Mouse (Mus musculus) heart, postnatal 0 days (tissue): ENCODE measurements around the gene Ptpn5. TPM values are rescaled to one million over a fixed set of nuclear protein-coding genes. Genes with fewer than 3 reads are reported as not detected.

Source experiments
- ATAC-seq: fragments of 200-750 bp; cut with Nextera tagmentation; 2 replicates; pipeline ENCODE4 v1.8.0; 2017; ENCODE audit warnings: low read depth, moderate number of reproducible peaks, moderate library complexity; ENCODE audit not compliant: insufficient read depth
- DNase-seq: peaks from one replicate; pipeline ENCODE4 v3.0.0-alpha.2; 2016; ENCODE audit warnings: low spot score
- H3K27ac ChIP-seq: fragments of 300-500 bp; sonication (generic); 2 replicates; pipeline ENCODE4 v1.5.1; 2014; ENCODE audit warnings: low read depth, mild to moderate bottlenecking
- H3K27me3 ChIP-seq: fragments of 300-500 bp; sonication (generic); 2 replicates; pipeline ENCODE4 v1.6.1; 2014; ENCODE audit warnings: low read length, mixed read lengths; ENCODE audit not compliant: control insufficient read depth, insufficient read depth
- H3K36me3 ChIP-seq: fragments of 300-500 bp; sonication (generic); replicated peaks from 2 replicates; pipeline ENCODE4 v1.6.1; 2014; ENCODE audit warnings: low read length, mixed read lengths; ENCODE audit not compliant: control insufficient read depth, insufficient read depth
- H3K4me1 ChIP-seq: fragments of 300-500 bp; sonication (generic); 2 replicates; pipeline ENCODE4 v1.6.1; 2014; ENCODE audit warnings: antibody characterized with exemption; ENCODE audit not compliant: control insufficient read depth, insufficient read depth
- H3K4me2 ChIP-seq: fragments of 300-500 bp; sonication (generic); 2 replicates; pipeline ENCODE4 v1.6.1; 2014; ENCODE audit warnings: low read depth, mild to moderate bottlenecking, low read length, moderate library complexity
- H3K4me3 ChIP-seq: fragments of 300-500 bp; sonication (generic); 2 replicates; pipeline ENCODE4 v1.5.1; 2014; ENCODE audit warnings: low read depth, low read length
- H3K9ac ChIP-seq: fragments of 300-500 bp; sonication (generic); replicated peaks from 2 replicates; pipeline ENCODE4 v1.6.1; 2014; ENCODE audit warnings: low read depth, low read length, mixed read lengths
- H3K9me3 ChIP-seq: fragments of 300-500 bp; sonication (generic); replicated peaks from 2 replicates; pipeline ENCODE4 v1.6.1; 2016; ENCODE audit warnings: low read length; ENCODE audit not compliant: control insufficient read depth
- CTCF ChIP-seq: IDR thresholded peaks from 2 replicates; pipeline ENCODE4 v1.5.1; 2016; ENCODE audit warnings: antibody characterized with exemption, control low read depth, low read depth
- EP300 ChIP-seq: IDR thresholded peaks from 2 replicates; pipeline ENCODE4 v1.6.1; 2016; ENCODE audit warnings: antibody characterized with exemption, low read depth
- WGBS: fragments of 180-500 bp; shearing (Covaris S2); extraction: QIAGEN DNeasy Blood & Tissue Kit; methylation state at CpG from one replicate; pipeline ENCODE4 v1.1.7; 2014; 5-methylcytosine and 5-hydroxymethylcytosine counted together
- polyA plus RNA-seq: library from polyadenylated mRNA; unstranded; fragments of >200 nt; fragmentation: Nextera tagmentation; extraction: Ambion mirVana; gene quantifications from 2 replicates; pipeline ENCODE4 v1.2.1, GENCODE M21; 2015
- total RNA-seq: library from RNA; depleted of rRNA; stranded (reverse); fragments of >200 nt; gene quantifications from 2 replicates; pipeline ENCODE4 v1.2.3, GENCODE M21; 2014; ENCODE audit warnings: low replicate concordance

The Ptpn5 gene
- total and polyA plus RNA-seq, 2 experiments from 2014 or later = not detected

DNA sequence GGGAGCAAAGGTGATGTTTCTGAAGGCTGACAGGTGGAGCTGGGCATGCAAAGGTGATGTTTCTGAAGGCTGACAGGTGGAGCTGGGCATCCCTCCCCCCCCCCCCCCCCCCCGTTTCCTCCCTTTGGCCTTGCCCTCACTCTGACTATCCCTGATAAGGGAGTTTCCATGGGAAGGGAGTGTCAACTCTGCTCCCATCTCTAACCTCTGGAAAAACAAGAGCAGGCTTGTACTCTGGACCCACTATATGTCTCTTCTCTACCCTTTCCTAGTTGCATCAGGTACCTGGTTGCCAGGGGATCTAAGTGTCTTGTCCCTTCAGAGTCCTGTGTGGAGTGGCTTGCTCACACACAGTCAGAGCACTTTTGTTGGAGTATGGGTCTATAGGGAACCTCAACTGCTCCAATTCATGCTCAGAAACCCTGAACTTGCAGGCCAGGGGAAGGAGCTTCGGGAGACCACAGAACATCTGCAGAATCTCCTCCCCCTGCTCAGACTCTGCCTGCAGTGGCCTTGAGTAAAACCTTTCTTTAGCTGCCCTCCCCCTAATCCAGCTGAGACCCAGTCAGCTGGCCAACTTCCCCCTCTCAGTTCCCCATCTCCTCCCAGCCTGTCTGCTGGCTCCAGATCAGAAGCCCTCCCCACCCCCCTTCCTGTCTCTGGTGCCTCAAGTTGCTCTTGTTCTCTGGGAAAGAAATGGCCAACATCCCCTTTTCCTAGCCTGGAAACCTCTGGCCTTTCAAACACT lies 81.9 kb downstream of the Ptpn5 start:
- TF ChIP-seq EP300 = no peak; the same call in 1 of the 2 replicates
- no peak for TF ChIP-seq CTCF
- Histone ChIP-seq H3K9me3 (no peaks in the 10 kb centered on the region), H3K4me2 (peak overlapping the region; percentile 70), H3K9ac (no peak overlapping the region), H3K4me3 (peak overlapping the region; percentile 59), H3K27ac (peak overlapping the region; percentile 82), H3K4me1 (peaks cover 35% of the 10 kb centered on the region), H3K36me3 (0 out of 2 replicates have a peak, but pooled peaks cover 3% of the 10 kb centered on the region), H3K27me3 (no peaks in the 10 kb centered on the region)
- ATAC-seq = 0 out of 2 replicates have a peak, but pooled peaks have one; percentile 9
- 21% methylated on average over 1 of the region's 2 CpGs for WGBS
- no peak for DNase-seq

DNA sequence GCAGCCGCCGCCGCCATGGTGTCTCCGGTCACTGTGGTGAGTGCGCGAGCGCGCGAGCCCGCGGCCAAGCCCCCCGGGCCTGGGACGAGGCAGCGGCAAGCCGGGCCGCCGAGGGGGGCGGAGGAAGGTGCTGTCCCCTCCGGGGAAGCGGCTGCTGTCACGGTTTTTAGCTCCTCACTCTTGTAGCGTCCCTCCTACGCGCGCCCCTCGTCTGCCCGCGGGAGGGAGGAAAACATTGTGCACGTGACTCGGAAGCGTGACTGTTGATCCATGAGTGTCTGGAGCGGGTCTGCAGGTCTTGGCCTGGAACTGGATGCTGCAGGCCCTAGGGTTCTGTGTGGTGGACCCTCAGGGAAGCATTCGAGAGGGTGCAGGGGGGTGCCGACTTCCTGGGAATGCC lies 82.7 kb downstream of the Ptpn5 start:
- ATAC-seq (peak; percentile 57), DNase-seq (no peak)
- Histone ChIP-seq H3K4me2 (peak overlapping the region; percentile 70), H3K9ac (peak overlapping the region; percentile 63), H3K27ac (peak overlapping the region; percentile 82), H3K9me3 (no peaks in the 10 kb centered on the region), H3K36me3 (0 out of 2 replicates have a peak, but pooled peaks cover 3% of the 10 kb centered on the region), H3K4me1 (peaks cover 34% of the 10 kb centered on the region), H3K27me3 (no peaks in the 10 kb centered on the region), H3K4me3 (peak overlapping the region; percentile 59)
- WGBS = 1% methylated on average over 25 of the region's 34 CpGs
- TF ChIP-seq CTCF (no peak), EP300 (no peak)

DNA sequence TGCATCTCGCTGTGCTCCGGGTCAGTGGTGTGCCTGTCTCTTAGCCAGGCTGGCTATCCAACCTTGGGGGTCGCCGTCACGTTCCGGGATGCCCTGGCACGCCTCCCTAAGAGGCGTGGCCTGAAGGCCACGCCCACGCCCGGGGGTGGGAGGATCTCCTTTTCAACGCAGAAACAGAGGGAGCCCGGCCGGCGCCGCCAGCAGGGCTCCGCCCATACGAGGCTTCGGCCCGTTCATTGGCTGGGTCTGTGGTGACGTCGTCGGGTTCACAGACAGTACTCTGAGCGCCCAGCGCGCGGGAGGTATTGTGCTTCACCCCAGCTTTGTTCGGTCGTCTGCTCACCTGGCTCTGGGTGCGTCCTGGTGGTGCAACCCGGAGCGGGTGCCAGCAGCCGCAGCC lies 83.1 kb downstream of the Ptpn5 start, which contains the start of gene Tmem86a:
TSS of gene Tmem86a (plus strand) at position 236 of the 400 bp plus-strand sequence.
- WGBS = 1% methylated on average over 33 of the region's 33 CpGs
- DNase-seq = peak; percentile 95
- H3K27ac ChIP-seq = peak within 1 kb of the TSS; percentile 82
- no peaks in the 10 kb centered on the region for H3K27me3 ChIP-seq
- peak within 1 kb of the TSS; percentile 70 for H3K4me2 ChIP-seq
- peak within 1 kb of the TSS; percentile 63 for H3K9ac ChIP-seq
- H3K9me3 ChIP-seq = no peaks in the 10 kb centered on the region
- TF ChIP-seq EP300 (no peak), CTCF (no peak)
- H3K36me3 ChIP-seq = 0 out of 2 replicates have a peak, but pooled peaks cover 3% of the 10 kb centered on the region
- peak within 1 kb of the TSS; percentile 59 for H3K4me3 ChIP-seq
- ATAC-seq = peak; percentile 96
- H3K4me1 ChIP-seq = peaks cover 31% of the 10 kb centered on the region

DNA sequence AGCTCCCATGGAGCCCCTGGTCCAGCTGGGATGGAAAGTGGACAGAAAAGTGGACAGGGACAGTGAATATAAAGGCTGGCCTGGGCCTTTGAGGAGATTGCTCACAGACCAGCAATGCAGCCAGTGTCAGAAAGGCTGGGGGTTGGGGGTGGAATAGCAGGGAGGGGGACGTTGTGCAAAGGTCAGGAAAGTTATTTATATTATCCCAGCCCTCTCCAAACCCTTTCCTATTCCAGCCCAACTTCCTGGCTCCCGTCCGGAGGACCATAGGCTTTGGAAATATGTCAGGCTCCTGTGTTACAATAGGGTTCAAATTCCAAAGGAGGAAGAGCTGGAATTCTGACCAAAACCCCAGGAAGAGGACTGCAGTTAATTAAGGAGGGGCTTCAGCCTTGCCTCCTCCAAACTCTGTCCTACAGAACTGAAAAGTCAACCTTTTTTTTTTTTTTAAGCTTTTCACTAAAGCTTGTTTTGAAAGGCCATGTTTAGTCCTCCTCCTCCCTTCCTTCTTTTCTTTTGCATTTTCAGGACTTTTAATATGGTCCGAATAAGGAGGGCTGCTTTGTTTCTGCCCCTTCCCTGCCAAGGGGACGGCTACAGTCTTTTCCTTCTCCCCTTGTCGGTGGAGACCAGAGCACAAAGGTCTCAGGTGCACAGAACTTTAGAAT lies 90.5 kb downstream of the Ptpn5 start:
- H3K4me1 ChIP-seq = peaks cover 4% of the 10 kb centered on the region; the same call in 1 of the 2 replicates
- no peaks in the 10 kb centered on the region for H3K27me3 ChIP-seq
- ATAC-seq = peak; percentile 80
- TF ChIP-seq EP300 = no peak
- no peak for TF ChIP-seq CTCF
- peak; percentile 45 for DNase-seq
- no peak overlapping the region for H3K9ac ChIP-seq
- no peaks in the 10 kb centered on the region for H3K36me3 ChIP-seq
- H3K4me3 ChIP-seq = no peak overlapping the region
- H3K4me2 ChIP-seq = no peak overlapping the region
- WGBS = 31% methylated on average over 6 of the region's 6 CpGs
- peak overlapping the region; percentile 77 for H3K27ac ChIP-seq
- no peaks in the 10 kb centered on the region for H3K9me3 ChIP-seq

DNA sequence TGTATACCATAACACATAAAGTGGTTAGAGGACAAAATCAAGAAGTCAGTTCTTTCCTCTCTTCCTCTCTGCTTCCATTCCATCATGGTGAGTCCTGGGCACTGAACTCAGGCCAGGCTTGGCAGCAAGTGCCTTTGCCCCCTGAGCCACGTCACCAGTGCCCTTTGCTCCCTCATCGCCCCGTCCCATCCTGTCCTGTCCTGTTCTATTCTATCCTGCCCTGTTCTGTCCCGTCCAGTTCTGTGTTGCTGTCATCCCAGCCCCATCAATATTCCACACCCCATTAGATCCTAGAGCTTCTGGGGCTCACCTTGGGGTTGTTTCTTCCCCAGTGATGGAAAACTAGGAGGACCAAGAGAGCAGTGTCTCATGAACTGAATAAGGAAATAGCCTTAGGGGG lies 91.4 kb downstream of the Ptpn5 start:
- ATAC-seq (no peak), DNase-seq (no peak)
- peaks cover 4% of the 10 kb centered on the region; the same call in 1 of the 2 replicates for H3K4me1 ChIP-seq
- H3K4me2 ChIP-seq = no peak overlapping the region
- H3K9me3 ChIP-seq = no peaks in the 10 kb centered on the region
- H3K27ac ChIP-seq = peak overlapping the region; percentile 77
- TF ChIP-seq CTCF (no peak), EP300 (no peak)
- H3K27me3 ChIP-seq = no peaks in the 10 kb centered on the region
- no peaks in the 10 kb centered on the region for H3K36me3 ChIP-seq
- H3K4me3 ChIP-seq = no peak overlapping the region
- no peak overlapping the region for H3K9ac ChIP-seq
- 77% methylated on average over 4 of the region's 4 CpGs for WGBS
